Mouse (Mus musculus) activated CD4-positive, CD25-positive, alpha-beta regulatory T cell, adult 4 months (primary cell): ENCODE measurements around the gene Nol9. TPM values are rescaled to one million over a fixed set of nuclear protein-coding genes. Genes with fewer than 3 reads are reported as not detected.
A peak's percentile ranks its signal among the peaks of the same experiment; 100 is the strongest.

Experiments
- ATAC-seq: one replicate; pipeline ENCODE4 v1.8.0; 2017
- polyA plus RNA-seq, 2 experiments: library from polyadenylated mRNA; unstranded; fragments of 100-300 nt; shearing (Covaris generic); gene quantifications; one replicate each; pipeline ENCODE4 v1.2.1; 2017

Gene Nol9
- polyA plus RNA-seq, 2 experiments from 2014 or later = 11.3 to 14.6 TPM

GRCm38 (mm10) chr4:152092751-152093293 lies 53.7 kb downstream of the Nol9 start:
- ATAC-seq = no peak

- no peak for ATAC-seq
Observed at GRCm38 (mm10) chr4:152094233-152094632, 55.1 kb downstream of the Nol9 start.

GRCm38 (mm10) chr4:152095937-152096910 lies 57.1 kb downstream of the Nol9 start:
- peak; percentile 79 for ATAC-seq

GRCm38 (mm10) chr4:152096927-152097326 lies 57.8 kb downstream of the Nol9 start:
- ATAC-seq = no peak

GRCm38 (mm10) chr4:152097911-152098799 lies 59.0 kb downstream of the Nol9 start:
- ATAC-seq = no peak

- ATAC-seq = no peak
Observed at GRCm38 (mm10) chr4:152100541-152100940, 61.4 kb downstream of the Nol9 start.

- no peak for ATAC-seq
Observed at GRCm38 (mm10) chr4:152101081-152101653, 62.0 kb downstream of the Nol9 start.

GRCm38 (mm10) chr4:152101921-152102320 lies 62.8 kb downstream of the Nol9 start:
- no peak for ATAC-seq

GRCm38 (mm10) chr4:152103025-152103424 lies 63.9 kb downstream of the Nol9 start:
- ATAC-seq = peak; percentile 87

- no peak for ATAC-seq
Observed at GRCm38 (mm10) chr4:152106746-152107145, 67.6 kb downstream of the Nol9 start.

GRCm38 (mm10) chr4:152107493-152107892 lies 68.4 kb downstream of the Nol9 start:
- ATAC-seq = no peak

- no peak for ATAC-seq
Observed at GRCm38 (mm10) chr4:152107971-152108509, 68.9 kb downstream of the Nol9 start.

GRCm38 (mm10) chr4:152108673-152109072 lies 69.6 kb downstream of the Nol9 start:
- no peak for ATAC-seq

GRCm38 (mm10) chr4:152109509-152109908 lies 70.4 kb downstream of the Nol9 start:
- no peak for ATAC-seq

GRCm38 (mm10) chr4:152110689-152111088 lies 71.6 kb downstream of the Nol9 start:
- ATAC-seq = no peak

Other genes with a start within 250 kb of the Nol9 start
- 10 to 100 TPM; 45.5 to 49.5 TPM for gene Camta1, start 177.4 kb upstream of the Nol9 start, polyA plus RNA-seq
- gene Dnajc11, start 105.6 kb upstream of the Nol9 start, polyA plus RNA-seq = 10 to 100 TPM; 27.9 to 31.7 TPM
- gene Thap3, start 50.3 kb upstream of the Nol9 start, polyA plus RNA-seq = 100 to 1,000 TPM in 1 of 2 experiments, 10 to 100 TPM in 1; 89.8 to 107 TPM
- gene Phf13, start 43.1 kb upstream of the Nol9 start, polyA plus RNA-seq = 1 to 10 TPM; 2.3 to 3.0 TPM
- gene Klhl21, start 30.5 kb upstream of the Nol9 start, polyA plus RNA-seq = 1 to 10 TPM; 2.2 to 4.2 TPM
- 10 to 100 TPM; 14.1 to 22.0 TPM for gene Zbtb48, start 11.7 kb upstream of the Nol9 start, polyA plus RNA-seq
- gene Tas1r1, start 753 bp upstream of the Nol9 start, polyA plus RNA-seq = not detected
- 1 to 10 TPM; 1.3 to 2.6 TPM for gene Plekhg5, start 33.2 kb downstream of the Nol9 start, polyA plus RNA-seq
- gene Tnfrsf25, start 76.6 kb downstream of the Nol9 start, polyA plus RNA-seq = 100 to 1,000 TPM; 132 to 150 TPM
- 1 to 10 TPM; 6.9 to 8.3 TPM for gene Espn, start 113.0 kb downstream of the Nol9 start, polyA plus RNA-seq
- gene Hes2, start 119.5 kb downstream of the Nol9 start, polyA plus RNA-seq = not detected
- gene Acot7, start 138.8 kb downstream of the Nol9 start, polyA plus RNA-seq = 100 to 1,000 TPM; 134 to 172 TPM
- not detected for gene Gpr153, start 234.9 kb downstream of the Nol9 start, polyA plus RNA-seq